Mouse (Mus musculus): Measurements from ENCODE around the gene Six2.
A peak's percentile ranks its signal among the peaks of the same experiment; 100 is the strongest.
"Not testable (repeated sequence)": the region's sequence is repeated elsewhere in the genome, so short reads cannot be mapped to it uniquely, and the experiment has no call there.

Six2 gene

DNA sequence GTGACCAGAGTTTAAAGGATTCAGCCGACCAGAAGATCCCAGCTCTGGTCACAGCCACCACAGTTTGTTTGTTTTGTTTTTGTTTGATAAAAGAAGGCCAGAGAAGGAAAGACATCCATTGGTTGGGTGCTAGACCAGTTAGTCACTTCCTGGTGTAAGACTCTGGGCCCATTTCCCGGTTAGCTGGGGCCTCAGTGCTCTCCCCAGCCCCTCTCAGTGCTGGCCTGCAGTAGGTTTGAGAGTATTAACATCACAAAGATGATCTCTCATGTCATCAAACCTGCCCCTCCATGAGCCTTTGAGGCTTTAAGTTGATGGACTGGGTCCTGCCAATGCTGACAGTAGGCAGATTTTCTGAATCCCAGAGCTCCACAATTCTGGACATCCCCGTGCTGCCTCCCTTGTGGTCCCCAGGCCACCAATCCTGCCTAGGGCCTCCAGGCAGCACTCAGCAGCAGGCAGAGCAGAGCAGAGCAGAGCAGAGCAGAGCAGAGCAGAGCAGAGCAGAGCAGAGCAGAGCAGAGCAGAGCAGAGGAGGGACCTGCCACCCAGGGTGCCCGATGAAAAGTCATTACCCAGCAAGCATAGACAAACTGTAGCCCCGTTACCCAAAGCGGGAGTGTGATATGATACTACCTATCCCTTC, 2.4 kb upstream of the Six2 start:
- DNase-seq (ENCODE audit: low spot score) = no peak

- no peak for DNase-seq (ENCODE audit: low spot score)
Measured at GRCm38 (mm10) chr17:85689807-85690319, 1.8 kb upstream of the Six2 start.

- DNase-seq (ENCODE audit: low spot score) = no peak
Measured at GRCm38 (mm10) chr17:85688911-85689806, 1.1 kb upstream of the Six2 start.

GRCm38 (mm10) chr17:85687421-85688235, 446 bp downstream of the Six2 start:
- DNase-seq (ENCODE audit: low spot score) = peak; percentile 45

DNA sequence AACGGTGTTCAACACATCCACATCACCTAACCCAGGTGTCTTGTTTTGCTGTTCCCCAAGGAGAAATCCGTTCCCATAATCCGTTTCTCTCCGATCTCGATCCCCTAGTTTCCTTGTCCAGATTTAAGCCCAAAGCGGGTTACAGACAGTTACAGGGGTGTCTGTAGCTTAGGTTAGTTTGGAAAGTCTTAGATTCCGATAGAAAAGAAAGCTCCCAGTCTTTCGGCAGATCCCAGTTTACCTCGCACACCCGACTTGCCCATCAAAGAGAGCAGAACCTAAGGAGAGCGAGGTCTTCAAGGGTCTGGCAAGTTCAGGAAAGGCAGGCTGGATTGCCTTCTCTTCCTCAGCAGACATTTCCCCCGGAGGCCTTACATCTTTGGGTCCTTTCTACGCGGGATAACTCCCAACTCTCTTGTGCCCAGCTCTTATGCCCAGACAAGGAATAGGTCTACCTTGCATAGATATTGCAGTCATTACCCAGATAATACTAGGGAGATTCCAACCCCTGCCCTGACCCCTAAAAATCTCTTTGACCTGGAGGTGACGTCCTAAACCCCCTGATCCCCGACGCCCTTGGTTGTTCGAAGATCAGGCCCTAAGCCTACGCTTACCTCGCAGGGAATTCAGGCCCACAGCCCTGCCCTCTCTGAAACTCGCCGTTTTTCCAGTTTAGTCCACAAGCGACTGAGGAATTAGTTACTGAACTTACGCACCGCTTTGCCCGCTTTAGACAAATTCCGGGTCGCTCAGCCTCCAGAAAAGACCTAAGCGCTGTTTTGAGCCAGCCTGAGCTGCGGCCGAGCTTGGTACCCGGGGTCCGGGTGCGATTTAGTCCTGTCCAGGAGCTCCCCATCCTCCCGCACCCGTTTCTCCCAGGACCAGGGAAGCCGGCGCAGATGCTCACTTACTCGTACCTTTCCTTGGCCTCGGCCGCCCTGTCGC, 1.3 kb downstream of the Six2 start:
- no peak for DNase-seq (ENCODE audit: low spot score)

DNA sequence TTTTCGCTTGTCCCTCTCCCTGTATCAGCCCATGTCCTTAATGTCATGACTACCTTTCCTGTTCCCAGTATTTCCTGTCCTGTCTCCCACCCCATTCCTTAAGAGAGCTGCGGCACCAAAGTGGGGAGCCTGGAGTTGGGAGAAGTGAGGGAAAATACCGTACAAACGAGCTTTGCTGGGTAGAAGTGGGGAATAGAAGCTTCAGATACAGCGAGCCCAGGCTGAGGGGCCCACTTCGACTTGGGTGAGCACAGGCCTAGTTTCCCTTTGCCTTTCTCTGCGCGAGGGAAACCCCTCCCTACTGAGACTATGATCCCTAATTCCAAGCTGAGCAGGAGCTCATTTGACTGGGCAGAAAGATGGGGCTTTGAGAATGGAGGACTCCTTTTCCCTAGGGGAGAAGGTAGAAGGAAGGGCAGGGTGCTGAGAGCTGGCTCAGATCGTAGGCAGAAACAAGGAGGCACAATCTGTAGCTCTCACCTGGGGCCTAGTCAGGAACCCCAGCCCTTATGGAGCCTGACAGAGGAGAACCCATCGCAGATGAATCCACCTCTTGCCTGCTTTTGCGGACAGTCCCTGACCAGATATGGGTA, 2.3 kb downstream of the Six2 start:
- no peak for DNase-seq (ENCODE audit: low spot score)

DNA sequence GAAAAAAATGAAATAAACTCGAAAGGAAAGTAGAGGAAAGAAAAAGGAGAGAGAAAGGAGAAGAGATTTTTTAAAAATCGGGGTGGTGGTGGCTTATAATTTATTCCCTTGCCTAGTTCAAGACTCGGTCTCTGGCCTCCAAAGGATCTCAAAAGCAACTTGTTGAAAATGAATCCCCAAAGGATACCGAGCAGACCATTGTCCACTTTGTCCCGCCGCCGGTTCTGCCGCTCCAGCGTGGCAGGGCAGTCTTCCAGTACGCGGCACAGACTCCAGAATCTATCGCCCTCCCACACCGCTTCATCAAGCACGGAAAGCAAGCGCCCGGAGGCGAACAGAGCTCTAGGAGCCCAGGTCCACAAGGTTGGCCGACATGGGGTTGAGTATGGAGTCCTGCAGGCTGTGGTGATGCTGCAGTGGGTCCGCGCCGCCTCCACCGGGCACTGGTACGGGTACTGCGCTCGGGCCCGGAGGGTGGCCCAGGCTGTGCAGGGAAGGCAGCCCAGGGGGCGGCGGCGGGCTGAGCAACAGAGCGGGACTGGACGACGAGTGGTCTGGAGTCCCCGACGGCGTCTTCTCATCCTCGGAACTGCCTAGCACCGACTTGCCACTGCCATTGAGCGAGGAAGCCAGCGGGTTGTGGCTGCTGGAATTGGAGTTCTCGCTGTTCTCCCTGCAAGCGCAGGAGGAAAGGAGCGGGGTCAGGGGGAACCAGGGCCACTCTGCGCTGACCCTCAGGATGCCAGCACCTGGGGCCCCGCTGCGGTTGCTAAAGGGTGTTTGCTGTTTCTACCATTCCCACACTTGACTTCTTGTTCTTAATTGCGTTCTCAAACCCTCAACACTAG, 3.0 kb downstream of the Six2 start:
- DNase-seq (ENCODE audit: low spot score) = peak; percentile 45

DNA sequence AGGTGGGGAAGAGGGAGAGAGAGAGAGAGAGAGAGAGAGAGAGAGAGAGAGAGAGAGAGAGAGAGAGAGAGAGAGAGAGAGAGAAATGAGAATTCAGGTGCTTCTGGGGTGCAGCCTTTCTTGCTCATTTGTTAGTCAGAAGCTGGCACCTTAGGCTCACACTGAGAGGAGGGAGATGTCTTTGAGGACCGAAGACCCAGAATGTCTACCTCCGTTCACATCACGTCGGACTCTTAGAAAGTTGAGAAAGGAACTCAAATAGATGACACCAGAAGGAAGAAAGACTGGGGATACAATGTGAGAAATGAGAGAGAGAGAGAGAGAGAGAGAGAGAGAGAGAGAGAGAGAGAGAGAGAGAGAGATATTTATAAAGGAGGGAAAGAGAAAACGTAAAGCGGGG, 3.6 kb downstream of the Six2 start:
- not testable (repeated sequence) for DNase-seq (ENCODE audit: low spot score)

GRCm38 (mm10) chr17:85683984-85684307, 4.1 kb downstream of the Six2 start:
- no peak for DNase-seq (ENCODE audit: low spot score)

DNA sequence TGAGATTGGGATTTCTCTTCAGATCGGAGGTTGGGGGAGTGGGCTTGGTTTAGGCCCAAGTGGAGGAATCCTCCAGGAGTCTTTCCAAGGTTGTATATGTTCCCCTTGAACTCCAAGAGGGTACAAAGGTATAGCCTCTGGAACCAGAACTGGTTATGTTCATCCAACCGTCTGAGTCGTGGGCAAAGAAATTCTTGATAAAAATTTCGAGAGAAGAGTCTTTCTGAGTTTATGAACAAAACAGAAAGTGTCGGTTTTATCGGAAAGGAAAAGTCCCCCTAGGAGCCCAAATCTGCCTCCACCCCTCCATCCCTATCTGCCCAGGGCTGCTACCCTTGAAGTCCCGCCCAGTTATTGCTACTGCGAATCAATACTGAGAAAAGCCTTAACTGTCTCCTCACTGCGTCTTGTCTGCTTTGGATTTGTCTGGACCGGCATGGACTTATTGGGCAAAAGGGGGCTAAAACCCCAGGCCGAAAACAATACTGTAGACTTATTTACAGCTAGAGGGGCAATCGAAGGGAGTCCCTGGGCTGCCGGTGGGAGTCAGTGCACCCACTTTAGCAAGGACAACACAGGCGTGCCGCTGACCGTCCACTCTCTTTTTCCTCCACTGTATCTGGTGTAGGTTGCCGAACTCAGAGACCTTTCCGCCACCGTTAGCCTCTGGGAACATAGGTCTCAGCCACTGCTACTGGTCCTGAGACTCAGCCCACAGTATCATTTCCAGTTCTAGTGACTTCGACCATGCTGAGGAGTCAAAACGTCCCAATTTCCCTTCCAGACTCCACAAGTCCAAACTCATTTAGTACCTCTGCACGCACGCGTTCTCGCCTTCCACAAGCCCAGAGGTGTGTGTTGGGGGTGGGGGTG, 4.7 kb downstream of the Six2 start:
- DNase-seq (ENCODE audit: low spot score) = no peak

- DNase-seq (ENCODE audit: low spot score) = no peak
Measured at GRCm38 (mm10) chr17:85682181-85682710, 5.8 kb downstream of the Six2 start.

GRCm38 (mm10) chr17:85681741-85682140, 6.3 kb downstream of the Six2 start:
- no peak for DNase-seq (ENCODE audit: low spot score)

DNA sequence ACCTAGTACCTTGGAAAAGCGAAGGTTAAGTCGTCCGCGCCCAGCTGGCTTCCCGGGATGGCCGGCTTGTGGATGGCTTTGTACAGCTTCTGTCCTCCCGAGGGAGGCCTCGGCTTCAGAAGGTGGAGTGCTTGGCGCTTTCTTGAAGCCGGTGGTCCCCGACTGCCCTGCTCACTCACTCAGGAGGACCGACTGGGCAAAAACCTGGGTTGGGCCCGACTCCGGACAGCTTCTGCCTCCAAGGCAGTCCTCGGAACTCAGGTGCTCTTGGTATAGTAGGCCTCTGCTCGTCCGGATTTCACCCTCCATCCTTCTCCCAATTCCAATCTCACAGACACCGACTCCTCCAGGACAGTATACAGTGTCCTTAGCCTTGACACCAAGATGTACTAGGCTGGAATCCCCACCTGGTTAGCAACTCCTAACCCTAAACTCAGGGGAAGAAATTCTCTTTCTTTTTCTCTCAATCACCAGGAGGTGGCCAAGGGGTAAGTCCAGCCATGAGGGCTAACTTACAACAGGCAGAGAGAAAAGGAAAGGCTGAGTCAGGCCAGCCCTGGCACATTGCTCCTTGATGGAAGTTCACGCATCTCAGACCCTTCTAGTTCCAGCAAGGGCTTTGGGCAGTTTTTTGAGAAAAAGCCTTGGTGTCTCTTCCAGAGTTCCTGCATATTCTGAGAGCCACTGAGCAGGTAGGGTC, 7.1 kb downstream of the Six2 start:
- no peak for DNase-seq (ENCODE audit: low spot score)

DNA sequence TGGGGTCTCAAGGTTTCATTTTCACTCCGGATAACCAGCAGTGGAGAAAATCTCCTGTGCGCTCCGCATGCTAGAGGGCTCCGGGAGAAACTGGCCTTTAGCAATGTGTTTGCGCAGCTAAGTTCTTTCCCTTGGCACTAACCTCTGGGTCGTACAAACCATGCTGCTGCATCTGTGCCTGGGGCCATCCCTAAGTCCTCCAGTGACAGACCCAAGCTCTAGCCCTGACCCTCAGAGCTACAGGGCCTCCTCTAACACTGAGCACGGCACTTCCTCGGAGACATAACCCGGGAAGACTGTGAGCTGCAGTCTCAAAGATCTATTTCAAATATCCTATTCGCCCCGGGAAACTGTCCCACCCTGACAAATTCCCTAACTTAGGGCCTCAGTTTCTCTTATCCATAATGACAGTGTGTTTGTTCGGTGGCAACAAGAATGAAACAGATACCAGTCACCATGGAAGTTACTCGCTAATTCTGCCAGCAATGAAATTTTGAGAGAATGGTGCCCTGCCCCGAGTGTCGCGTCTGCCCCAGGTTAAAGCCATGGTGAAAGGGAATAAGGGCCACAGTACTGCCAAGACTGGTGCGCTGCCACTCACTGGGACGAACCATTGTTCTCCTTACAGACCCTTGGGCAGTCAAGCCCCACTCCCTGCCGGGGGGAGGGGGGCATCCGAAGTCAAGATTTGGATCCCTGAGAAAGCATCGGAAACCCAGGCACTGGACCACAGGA, 7.8 kb downstream of the Six2 start:
- DNase-seq (ENCODE audit: low spot score) = no peak

DNA sequence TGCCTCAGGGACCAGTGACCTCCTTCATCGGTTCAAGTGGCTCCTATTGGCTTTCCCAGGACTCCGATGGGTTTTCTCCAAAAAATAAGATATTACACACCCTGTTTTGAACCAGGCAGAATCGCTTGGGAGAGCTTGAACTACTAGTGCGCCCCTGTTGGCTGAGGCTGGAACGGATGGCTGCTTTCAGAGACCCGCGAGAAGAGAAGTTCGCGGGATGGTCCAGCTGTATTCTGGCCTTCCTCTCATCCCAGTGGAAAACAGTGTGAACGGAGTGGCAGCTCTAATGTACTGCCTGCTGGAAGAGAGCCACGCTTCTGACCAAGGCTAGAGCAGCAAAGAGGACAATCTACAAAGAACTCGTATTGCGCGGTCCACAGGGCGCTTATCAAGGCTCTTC, 8.4 kb downstream of the Six2 start:
- peak; percentile 54 for DNase-seq (ENCODE audit: low spot score)

DNA sequence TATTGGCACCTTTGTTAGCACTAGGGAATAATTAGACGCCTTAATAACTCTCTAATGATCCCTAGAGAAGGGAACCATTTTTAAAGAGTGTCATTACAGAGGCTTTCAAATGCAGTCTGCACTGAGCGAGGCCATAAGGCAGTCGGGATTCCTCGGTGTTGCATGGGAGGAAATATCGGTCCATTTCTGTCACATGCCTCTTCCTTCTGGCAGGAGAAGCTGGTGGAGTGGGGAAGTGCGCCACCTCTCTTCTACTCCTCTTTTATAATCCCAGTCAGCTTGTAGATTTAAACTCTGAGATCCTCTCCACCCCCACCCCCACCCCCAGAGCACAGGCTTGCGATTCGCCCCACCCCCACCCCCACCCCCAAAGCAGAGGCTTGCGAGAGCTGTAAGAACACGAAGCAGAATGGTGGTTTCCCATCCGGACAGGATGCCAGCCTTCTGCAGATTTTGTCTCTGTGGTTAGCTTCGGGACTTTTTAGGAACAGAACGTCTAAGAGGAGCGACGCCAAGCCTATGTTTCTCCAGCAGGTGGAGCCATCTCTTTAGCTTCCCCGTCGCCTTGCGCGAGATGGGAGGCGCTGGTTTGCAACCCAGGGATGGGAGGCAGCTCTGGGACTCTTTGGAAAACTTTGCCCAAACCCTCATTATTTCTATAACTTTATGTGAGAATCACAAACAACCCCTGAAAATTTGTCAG, 23.3 kb downstream of the Six2 start:
- DNase-seq (ENCODE audit: low spot score) = peak; percentile 78

DNA sequence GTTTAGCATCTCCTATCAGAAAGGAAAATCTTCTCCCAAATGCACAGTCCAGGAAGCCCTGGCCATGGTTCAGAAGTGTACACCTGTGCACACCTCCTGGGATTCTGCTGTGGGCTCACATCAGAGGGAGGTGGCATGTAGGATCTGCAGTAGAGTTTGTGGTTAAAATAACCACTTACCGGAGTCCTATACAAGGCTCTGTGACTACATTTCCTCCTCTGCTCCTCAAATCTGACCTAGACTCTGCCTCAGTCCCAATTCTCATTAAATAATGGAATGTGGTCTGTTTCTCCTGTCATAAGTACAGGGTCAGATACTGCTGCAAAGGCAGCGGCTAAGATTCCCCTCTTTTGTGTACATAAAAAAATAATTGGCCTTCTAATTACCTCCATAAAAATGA, 23.9 kb downstream of the Six2 start:
- DNase-seq (ENCODE audit: low spot score) = no peak

Data from testis, postnatal 10 days (tissue).